Mouse (Mus musculus) left cerebral cortex, adult 2 months (tissue): Measurements from ENCODE around the gene Aox3. TPM values are rescaled to one million over a fixed set of nuclear protein-coding genes. Genes with fewer than 3 reads are reported as not detected.

ENCODE experiments used
- DNase-seq, 2 experiments: peaks; one replicate each; pipeline ENCODE4 v3.0.0; 2021 to 2022; ENCODE audit warnings: low spot score in 2 of 2, mixed read lengths in 1 of 2; ENCODE audit errors: extremely low spot score in 1 of 2
- H3K27ac ChIP-seq: fragments of 200-600 bp; 2 replicates; pipeline ENCODE4 v1.8.1; 2022
- H3K4me3 ChIP-seq: fragments of 200-600 bp; 2 replicates; pipeline ENCODE4 v1.8.1; 2022
- CTCF ChIP-seq: fragments of 200-600 bp; IDR thresholded peaks from 2 replicates; pipeline ENCODE4 v1.8.1; 2022; ENCODE audit warnings: antibody characterized with exemption, mild to moderate bottlenecking, moderate library complexity
- intact Hi-C: fragments of 180-260 bp; cut with DNase I; formaldehyde crosslinking; loops from one replicate; pipeline ENCODE4 v1.15.1; 2025
- total RNA-seq, 2 experiments: library from RNA; stranded (reverse); gene quantifications; 2 replicates each; pipeline ENCODE4 v1.2.3; 2021

The Aox3 gene
- total RNA-seq, 2 experiments from 2014 or later, result 2.9 to 3.6 TPM

DNA sequence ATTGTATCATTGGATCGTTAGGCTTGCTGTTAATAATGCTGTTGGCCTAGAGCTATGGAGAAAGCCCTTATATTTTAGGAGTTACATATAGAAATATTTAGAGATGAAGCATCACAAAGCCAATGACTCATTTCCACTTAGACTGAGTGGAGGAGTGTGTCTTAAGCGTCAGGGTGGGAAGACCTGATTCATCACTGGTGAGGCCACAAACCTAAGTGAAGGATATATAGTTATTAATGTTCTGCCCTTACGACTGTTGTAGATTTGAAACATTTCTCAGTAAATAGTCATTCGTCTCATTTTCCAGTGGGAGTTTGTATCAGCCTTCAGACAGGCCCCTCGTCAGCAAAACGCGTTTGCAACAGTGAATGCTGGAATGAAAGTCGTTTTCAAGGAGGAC lies 39.3 kb downstream of the Aox3 start:
- no peak for TF ChIP-seq CTCF
- no peak for DNase-seq
- intact Hi-C loops, result no loop called here
- Histone ChIP-seq H3K4me3 (no peak overlapping the region), H3K27ac (no peak overlapping the region)

DNA sequence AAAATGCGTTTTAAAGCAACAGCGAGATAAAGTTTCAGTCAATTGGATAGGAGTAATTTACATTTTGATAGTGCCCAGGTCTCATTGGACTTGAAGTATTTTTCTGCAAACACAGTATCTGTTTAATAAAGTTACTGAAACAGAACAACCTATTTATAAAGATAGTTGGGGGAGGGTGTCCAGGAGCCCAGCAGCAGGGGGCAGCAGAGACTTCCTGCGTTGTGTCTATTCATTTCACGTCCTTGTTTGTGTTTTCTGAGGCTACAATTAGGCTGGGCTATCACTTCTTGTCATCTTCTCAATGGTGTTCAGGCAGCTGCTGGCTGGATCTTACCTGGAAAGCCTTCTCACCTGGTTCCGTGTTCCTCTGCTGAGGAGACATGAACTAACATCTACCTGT lies 43.8 kb downstream of the Aox3 start:
- peak; percentile 70 for TF ChIP-seq CTCF
- peak; percentile 25 to 40 for DNase-seq
- Histone ChIP-seq H3K4me3 (no peak overlapping the region), H3K27ac (no peak overlapping the region)
- intact Hi-C loops, result loop anchor here (1.0 to 2.0 kb wide), 2 partner anchors 115 to 140 kb away; no protein-coding TSS in a partner anchor

DNA sequence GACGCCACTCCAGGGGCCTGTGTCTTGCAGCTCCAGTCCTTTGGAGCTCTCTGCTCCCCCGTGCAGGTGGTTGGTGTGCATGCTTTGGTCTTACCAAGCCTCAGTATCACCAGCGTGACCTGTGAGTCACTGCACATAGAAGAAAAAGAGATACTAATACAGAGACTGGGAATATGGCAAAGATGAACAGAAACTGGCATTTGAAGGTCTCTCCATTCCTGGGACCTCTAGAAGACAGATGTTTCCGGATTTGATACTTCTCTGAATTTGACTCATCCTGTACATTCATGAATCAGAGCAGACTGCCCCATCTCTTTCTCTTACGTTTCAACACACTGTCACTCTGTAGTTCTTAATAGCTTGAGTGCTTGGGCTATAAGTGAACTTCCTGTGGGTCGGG lies 57.0 kb downstream of the Aox3 start:
- no peak overlapping the region for H3K4me3 ChIP-seq
- no peak overlapping the region for H3K27ac ChIP-seq
- TF ChIP-seq CTCF, result no peak
- intact Hi-C loops, result no loop called here
- DNase-seq, result no peak

DNA sequence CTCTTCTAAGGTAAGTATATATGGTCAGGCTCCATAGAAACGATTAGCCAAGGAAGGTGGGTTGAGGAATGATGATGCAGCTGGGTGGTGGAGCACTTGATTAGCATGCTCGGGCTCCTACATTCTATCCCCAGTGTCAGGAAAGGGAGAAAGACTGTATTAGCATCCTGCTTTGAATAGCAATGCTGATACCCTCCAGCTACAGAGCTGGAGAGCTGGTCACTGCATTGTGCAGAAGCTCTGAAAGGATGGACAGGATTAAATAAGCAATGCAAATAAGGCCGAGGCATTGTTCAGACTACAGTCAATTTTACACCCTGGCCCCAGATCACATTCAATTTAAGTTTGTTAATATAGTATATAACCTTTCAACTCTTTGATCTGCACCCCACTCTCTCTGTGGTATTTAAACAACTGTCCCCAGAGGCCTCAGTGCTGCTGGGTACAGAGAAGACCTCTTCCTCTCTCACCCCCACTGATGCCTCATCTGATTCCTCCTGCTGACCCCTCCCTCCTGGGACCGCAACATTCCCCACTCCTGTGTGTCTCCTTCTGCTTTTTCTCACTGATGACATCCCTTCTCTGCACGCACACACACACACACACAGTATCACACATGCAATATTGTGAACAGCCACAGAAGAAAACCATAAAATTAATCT lies 75.7 kb downstream of the Aox3 start:
- intact Hi-C loops, result no loop called here
- no peak overlapping the region for H3K27ac ChIP-seq
- no peak overlapping the region for H3K4me3 ChIP-seq
- no peak for DNase-seq
- no peak for TF ChIP-seq CTCF

DNA sequence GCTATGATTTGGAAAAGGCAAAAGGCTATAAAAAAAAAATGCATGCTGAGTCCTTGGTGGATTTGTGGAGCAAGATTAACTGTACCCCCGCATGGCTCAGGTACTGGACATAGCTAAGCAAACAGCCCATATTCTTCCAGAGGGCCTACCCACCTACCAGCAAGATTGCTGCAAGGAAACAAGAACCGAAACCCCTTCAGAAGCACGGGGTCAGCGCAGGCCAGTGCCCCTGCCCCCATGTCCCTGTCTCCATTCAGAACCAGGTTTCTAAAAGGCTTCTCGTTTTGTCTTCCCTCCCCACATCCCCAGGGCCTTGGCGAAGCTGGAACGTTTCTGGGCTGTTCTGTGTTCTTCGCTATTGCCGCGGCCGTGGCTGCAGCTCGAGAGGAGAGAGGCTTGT lies 81.4 kb downstream of the Aox3 start:
- H3K4me3 ChIP-seq, result no peak overlapping the region
- intact Hi-C loops, result no loop called here
- no peak overlapping the region for H3K27ac ChIP-seq
- DNase-seq, result no peak
- no peak for TF ChIP-seq CTCF

DNA sequence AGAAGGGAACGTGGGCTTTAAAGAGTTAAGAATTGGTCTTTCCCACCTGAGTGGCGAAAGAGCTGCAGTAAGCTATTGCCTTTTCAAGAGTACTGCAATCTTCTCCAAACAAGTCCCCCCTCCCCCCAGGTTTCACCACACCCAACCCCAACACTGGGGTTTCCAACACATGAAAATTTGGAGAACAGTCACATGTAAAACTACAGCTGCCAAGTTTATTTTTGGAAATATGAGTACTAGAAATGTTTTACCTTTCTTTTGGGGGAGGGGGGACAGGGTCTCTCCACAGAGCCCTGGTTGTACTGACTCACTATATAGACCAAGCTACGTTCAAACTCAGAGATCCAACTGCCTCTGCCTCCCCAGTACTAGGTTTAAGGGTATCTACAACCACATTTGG lies 82.1 kb downstream of the Aox3 start:
- H3K27ac ChIP-seq, result no peak overlapping the region
- no peak for TF ChIP-seq CTCF
- intact Hi-C loops, result no loop called here
- H3K4me3 ChIP-seq, result no peak overlapping the region
- no peak for DNase-seq

DNA sequence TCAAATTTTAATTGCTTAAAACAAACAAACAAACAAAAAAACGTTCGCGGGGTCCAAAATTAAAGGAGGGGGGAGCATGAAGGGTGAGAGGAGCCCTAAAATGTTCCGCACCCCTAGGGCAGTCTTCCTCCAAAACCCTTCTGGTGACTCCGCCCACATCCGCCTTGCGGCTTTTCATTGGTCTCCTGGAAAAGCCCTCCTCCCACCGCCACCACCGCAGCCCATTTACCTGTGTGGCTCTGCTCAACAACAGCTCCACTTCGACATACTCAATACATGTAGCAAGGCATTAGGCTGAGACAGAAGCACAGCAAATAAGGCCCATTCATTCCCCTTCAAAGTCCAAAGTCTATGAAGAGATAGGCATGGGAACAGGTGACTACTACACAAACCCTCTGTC lies 82.6 kb downstream of the Aox3 start:
- intact Hi-C loops, result no loop called here

DNA sequence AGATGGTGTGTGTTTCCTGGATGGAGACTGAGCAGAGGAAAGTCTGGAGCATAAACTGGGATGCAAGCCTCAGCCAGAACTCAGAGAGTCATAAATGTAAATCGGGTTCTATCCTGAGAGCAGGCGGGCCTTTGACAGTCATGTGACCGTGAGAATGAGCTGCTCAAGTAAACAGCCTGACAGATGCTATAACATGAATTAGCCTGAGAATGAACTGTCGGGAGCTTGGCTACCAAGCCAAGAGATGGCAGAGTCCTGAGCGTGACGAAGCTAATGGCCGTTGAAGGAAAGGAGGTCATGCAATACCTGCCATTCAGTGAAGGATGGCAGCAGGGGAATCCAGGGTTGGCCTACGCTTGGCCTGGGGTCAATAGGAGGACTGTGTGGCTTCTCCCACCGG lies 84.1 kb downstream of the Aox3 start:
- no peak for TF ChIP-seq CTCF
- no peak overlapping the region for H3K4me3 ChIP-seq
- DNase-seq, result no peak
- no peak overlapping the region for H3K27ac ChIP-seq
- intact Hi-C loops, result no loop called here

More for the DNA sequence above, 82.6 kb downstream of the Aox3 start:
- TF ChIP-seq CTCF, result no peak
- Histone ChIP-seq H3K27ac (no peak overlapping the region), H3K4me3 (no peak overlapping the region)
- no peak for DNase-seq

DNA sequence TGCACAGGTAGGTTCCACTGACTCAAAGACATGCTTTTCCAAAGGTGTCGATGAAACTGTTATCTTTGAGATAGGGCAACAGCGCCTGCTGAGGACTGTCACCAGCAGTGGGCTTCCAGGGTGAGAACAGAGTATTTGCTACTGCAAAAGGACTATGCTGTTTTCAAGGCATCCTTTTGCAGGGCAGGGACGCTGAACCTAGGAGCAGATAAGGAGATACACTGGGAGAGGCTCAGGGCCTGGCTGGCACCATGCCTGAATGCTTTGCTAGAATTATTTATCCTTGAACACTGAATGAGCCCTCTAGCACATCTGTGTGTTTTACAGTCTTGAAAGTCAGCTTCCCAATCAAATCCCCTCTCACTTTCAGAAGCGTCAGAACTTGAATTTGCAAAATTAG lies 85.5 kb downstream of the Aox3 start:
- H3K27ac ChIP-seq, result no peak overlapping the region
- no peak overlapping the region for H3K4me3 ChIP-seq
- intact Hi-C loops, result no loop called here
- no peak for DNase-seq
- TF ChIP-seq CTCF, result no peak

DNA sequence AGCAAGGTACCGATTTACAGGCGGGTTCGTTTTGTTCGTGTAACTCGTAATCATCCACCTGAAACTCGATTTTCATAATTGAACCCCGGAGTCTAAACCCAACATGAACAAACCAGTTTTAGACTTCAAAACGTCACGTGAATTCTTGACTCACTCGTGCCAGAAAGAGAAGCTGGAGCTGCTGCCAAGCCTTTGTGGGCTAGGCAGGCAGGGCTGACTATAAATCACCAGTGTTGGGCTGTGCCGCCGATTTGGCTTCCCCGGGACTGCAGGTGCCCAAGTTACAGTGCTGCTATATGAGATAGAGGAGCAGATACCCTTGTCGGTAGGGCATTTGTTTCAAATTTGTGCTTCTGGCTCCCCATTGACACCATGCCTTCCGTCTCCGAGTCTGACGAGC lies 97.3 kb downstream of the Aox3 start, which contains the start of gene Aox4:
Gene Aox4 (plus strand): TSS at position 195 of the 400 bp plus-strand sequence.
- no peak for TF ChIP-seq CTCF
- H3K4me3 ChIP-seq, result peak within 1 kb of the TSS; percentile 41
- peak within 1 kb of the TSS; percentile 38; the same call in 1 of the 2 replicates for H3K27ac ChIP-seq
- intact Hi-C loops, result no loop called here
- peak; percentile 23 to 47 for DNase-seq

DNA sequence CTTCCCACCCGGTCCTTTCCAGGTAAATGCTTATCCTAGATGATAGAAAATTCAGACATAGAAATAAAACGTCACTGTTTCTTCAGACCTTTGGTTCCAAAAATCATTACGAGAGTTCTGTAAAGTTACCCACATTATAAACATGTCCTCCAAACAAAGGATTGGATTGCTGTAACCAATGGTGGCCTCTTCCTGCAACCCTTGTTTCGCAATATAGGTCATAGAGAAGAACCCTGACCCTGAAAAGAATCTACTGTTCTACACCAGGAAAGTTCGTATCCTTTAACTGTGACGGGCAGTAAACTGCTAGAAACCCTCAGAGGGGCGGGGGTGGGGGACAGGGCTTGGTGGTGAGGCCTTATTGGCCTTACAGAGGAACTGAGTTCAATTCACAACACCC lies 99.9 kb downstream of the Aox3 start:
- intact Hi-C loops, result no loop called here
- Histone ChIP-seq H3K4me3 (no peak overlapping the region), H3K27ac (no peak overlapping the region)
- DNase-seq, result no peak
- no peak for TF ChIP-seq CTCF

DNA sequence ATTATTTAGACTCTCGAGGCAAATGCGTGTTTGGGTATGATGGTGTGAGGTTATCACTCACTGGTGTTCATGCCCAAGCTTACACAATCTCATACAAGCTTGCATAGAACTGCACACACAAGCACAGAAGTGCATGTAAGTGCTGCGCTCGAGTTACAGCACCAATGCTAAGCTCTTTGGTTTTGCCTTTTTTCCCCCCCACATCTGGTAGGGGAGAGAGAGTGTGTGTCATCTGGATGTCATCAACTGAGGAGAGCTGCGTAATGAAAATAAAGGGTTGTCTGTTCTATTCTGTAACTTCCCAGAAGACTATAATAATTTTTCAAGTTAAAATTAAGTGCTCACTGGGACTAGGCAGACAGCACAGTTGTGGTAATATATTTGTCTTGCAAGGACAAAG lies 100.9 kb downstream of the Aox3 start:
- no peak overlapping the region for H3K27ac ChIP-seq
- intact Hi-C loops, result no loop called here
- TF ChIP-seq CTCF, result no peak

DNA sequence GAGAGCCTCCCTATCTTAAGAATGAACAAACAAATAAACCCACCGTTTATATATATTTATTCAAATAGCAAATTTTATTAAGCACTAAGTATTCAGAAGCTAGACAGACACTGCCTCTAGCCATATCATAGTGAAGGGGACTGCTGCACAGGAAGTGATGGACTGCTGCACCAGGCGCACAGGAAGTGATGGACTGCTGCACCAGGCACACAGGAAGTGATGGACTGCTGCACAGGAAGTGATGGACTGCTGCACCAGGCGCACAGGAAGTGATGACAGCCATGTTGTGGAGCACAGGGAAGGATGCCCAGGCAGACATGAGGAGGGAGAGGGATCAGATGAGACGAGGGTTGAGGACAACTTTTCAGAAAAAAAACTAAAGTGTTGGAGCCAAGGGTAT lies 102.4 kb downstream of the Aox3 start:
- TF ChIP-seq CTCF, result no peak
- Histone ChIP-seq H3K4me3 (no peak overlapping the region), H3K27ac (no peak overlapping the region)
- intact Hi-C loops, result no loop called here
- no peak for DNase-seq

More for the DNA sequence above, 100.9 kb downstream of the Aox3 start:
- no peak for DNase-seq
- no peak overlapping the region for H3K4me3 ChIP-seq
